Mouse (Mus musculus): ENCODE data around the gene Pcsk5.

Gene Pcsk5

DNA sequence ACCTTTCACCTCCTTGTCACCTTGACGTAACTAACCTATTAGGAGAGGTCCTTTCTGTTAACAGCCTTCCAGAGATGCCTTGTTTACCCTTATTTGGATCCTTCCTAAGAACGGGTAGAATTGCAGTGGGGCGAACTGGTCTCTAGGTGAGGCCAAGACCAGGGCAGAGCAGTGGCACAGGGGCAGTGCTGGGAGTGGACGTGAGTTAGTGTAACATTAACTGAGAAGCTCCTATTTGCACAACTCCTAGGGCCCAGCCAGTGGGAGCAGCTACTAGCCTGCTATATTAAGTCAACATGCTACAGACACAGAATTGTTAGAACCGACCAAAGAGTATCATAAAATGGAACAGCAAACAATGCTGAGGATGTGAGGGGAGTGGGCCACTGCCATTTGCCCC lies 30.8 kb downstream of the Pcsk5 start:
- no peak for DNase-seq (ENCODE audit: low spot score)

DNA sequence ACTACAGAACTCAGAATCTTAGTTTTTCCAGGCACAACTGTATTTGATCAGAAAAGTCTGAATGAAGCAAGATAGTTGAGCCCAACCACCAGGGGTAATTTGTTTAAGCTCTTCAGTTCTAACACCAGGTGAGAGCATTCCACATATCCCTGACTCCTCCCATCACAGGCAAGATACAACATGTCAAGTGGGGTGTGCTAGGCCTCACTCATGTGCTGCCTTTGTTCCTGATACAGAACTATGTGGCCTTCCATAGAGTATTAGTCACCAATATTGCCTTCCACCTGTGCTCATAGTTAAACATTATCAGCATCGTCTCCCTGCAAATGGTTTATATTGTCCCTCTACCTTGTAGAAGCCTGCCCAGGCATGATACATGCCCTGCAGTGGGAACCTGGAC lies 36.6 kb downstream of the Pcsk5 start:
- DNase-seq (ENCODE audit: low spot score) = no peak

DNA sequence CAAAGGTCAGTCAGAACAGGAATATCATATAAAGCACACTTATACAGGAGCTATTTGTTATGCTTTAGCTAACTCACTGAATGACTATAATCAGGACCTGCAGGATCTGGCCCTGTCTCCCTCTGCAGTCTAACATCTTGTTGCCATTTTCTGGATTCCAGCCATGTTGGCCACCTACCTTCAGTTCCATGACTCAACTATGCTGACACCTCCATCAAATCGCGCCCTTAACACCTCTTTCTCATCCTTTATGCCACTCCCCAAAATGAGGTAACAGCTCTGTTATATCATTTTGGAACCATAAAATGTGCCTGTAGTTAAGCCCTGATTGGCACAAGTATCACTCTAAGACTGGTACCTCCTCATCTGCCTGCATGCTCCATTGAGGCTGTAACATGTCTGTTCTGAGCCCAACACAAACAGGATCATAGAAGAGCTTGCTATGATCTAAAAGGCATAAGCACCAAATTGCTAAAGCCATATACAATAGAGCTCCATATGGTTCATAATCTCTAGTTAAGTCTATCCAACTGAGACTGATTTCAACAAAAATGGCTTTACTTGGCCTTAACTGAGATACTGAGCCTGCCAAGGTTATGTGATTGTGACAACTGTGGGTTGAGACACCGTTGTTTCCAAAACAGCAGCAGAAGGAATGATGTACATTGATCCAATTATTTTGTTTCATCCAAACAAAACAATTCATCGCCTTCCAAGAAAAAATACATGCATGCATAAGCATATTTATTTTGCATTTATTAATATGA lies 37.8 kb downstream of the Pcsk5 start:
- DNase-seq (ENCODE audit: low spot score) = no peak

GRCm38 (mm10) chr19:17793457-17793856 lies 44.0 kb downstream of the Pcsk5 start:
- DNase-seq (ENCODE audit: low spot score) = no peak

DNA sequence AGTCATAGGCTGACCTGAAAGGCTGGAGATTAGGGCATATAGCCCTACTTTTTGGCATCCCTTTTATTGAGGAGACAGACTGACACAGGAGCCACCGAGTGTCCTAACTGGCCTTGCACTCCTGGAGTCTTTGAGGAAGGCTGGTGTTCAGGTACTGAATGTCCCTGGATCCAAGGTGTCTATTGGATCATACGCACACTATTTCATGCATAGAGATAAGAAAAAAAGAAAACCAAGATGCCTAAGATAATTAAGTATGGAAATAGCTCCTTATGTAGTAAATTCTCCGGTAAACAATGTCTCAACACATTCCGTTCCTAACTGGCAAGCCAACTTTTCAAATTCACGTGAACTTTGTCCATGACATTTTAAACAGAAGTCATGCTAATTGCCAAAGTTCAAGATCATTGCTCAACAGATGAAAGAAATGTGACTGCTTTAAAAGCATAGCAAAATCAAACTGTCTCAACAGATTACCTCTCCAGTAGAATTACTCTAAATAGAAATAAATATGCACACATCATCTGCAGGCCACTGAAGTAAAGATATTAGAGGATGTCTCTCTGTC lies 45.9 kb downstream of the Pcsk5 start:
- DNase-seq (ENCODE audit: low spot score) = no peak

DNA sequence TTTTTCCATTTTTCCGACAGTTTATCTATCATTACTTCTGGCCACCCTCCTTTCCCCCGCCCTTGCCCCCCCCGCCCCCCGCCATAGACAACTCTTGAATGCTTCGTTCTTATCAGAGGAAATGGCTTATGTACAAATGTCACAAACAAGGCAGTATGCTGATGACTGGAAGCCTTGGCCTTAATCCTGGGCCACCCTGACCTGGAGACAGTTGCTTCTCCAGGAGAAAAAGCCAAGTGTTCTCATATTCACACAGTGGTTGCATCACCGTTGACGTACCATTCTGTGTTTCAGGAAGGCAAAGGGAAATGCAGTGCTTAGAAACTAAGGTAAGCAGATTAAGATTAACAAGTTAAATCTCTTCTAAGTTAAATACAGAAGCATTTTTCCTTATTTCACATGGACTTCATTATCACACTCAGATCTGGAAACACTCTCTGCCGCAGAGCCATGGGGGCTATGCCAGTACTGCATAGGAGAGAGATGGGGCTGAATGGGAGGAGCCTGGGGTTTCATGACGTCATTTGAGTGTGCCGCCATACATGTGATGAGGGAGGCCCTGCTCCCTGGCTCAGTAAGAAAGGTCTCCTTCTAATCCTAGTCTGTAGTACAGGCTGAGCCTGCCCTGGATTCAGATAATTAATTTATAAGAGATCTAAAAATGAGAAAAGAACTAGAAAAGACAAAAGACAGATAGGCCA lies 48.7 kb downstream of the Pcsk5 start:
- no peak for DNase-seq (ENCODE audit: low spot score)

DNA sequence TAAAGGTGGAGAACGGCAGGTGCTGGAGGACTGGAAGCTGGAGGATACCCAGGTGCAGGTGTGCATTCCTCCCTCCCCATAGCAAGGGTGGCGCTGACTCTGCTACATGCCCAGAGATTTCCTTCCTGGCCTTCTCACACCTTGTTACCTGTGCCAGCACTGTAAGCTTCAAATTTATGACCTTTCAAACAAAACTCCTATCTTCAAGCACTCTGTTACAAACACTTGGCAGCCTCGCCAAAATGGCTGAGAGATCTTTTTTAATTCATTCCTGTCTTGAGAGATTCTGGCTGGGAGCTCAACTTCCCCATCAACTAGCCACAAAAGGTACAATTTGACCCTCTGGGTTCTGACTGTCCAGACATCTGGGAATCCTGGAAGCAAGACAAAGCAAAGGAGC lies 50.7 kb downstream of the Pcsk5 start:
- DNase-seq (ENCODE audit: low spot score) = no peak

DNA sequence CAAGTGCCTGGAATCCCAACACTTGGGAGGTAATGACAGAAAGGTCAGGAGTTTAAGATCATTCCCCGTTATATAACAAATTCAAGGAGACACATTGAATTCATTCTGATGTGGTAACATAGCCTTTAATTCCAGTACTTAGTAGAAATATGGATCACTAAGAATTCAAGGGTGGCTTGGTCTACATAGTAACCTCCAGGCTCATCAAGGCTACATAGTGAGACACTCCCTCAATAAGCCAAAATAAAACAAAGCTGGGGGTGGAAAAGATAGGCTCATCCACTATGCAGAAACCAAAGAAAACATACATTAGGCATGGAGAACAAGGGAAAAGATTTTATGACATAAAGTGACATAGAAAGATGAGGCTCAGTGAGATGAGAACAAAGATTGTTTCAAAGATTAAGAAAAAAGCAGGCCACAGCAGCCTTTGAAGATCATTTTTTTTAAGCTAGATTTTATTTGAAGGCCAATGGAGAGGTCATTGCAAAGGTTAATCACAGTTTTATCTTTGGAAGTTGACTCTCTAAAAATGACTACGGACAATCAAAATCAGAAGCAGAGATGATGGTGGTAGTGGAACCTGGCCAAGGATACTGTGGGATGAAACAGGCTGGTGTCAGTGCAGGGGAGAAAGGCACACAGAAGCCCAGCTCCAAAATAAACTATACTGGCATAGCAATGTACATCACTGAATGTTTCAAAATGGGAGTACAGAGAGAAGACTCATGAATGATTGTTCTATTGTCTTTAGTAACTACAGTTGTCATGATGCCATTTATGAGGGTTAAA lies 52.8 kb downstream of the Pcsk5 start:
- DNase-seq (ENCODE audit: low spot score) = no peak

GRCm38 (mm10) chr19:17783231-17783630 lies 54.2 kb downstream of the Pcsk5 start:
- no peak for DNase-seq (ENCODE audit: low spot score)

DNA sequence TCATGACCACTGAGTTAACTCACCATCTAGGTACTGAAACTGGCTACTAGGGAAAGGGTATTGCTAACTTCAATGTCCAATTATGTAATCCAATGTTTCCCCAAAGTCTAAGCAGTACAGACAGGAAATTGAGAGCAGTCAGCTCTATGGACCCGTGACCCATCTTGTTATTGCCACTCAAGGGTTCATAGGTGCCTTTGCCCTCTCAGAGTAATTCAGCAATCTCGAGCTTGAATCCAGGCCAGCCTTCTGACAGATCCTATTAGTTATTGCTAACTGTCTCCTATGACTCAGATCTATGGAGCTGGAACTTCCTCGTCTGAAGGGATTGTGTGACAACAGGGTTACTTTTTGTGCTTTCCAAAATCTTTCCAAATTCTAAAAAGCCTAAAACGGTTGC lies 56.1 kb downstream of the Pcsk5 start:
- DNase-seq (ENCODE audit: low spot score) = no peak

DNA sequence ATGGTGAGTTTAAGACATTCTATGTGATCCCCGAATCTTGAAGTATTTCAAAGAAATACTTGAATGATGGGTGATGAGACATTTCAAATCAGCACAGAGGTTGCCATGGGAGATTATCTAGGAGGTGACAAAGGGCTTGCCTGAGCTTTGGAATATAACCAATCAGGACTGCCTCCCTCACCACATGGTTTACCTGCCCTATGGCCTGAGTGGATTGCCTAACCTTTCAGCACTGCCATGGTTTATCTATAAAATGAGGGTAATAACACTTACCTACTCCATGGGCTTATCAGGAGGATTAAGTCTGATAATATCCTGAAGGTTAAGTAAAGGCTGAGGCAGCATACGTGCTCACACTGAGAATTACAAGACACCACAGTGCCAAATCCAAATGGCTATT lies 61.5 kb downstream of the Pcsk5 start:
- no peak for DNase-seq (ENCODE audit: low spot score)

- DNase-seq (ENCODE audit: low spot score) = no peak
Measured at GRCm38 (mm10) chr19:17775097-17775496, 62.3 kb downstream of the Pcsk5 start.

- DNase-seq (ENCODE audit: low spot score) = no peak
Measured at GRCm38 (mm10) chr19:17774061-17774460, 63.4 kb downstream of the Pcsk5 start.

DNA sequence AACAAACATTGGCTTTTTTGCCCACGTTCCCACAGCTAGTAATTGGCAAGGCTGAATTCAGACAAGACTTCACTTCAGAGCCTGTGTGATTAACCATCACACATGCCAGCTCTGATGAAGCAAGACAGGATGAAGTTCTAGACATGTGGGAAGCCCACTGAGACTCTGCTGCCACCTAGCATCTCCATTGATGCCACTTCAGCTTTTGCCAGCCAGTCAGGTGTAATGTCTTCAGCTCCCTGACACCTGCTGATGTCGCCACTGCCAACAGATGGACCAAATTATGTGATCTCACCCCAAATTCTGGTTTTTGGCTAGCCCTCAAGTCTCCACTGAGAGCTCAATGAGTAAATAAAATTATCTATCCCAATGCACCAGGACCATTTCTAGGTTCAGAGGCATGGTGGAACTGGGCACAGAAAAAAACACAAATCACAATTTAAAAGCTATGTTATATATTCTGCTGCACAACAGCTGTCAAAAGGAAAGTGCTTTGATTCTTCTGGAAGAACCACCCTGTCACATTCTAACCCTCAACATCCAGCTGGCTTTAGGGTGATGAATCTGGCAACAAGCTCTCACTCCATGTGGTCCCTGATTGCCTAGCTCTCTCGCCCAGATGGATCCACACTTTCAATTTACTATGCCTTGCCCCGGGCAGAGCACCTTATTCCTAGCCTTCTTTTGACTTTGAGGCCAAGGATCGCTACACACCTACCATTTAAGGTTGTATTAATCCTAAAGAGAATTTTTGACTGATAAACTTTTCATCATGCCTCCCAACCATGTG lies 67.6 kb downstream of the Pcsk5 start:
- DNase-seq (ENCODE audit: low spot score) = peak; percentile 7

GRCm38 (mm10) chr19:17765001-17765400 lies 72.4 kb downstream of the Pcsk5 start:
- DNase-seq (ENCODE audit: low spot score) = no peak

- DNase-seq (ENCODE audit: low spot score) = no peak
Measured at GRCm38 (mm10) chr19:17762740-17763139, 74.7 kb downstream of the Pcsk5 start.

- DNase-seq (ENCODE audit: low spot score) = no peak
Measured at GRCm38 (mm10) chr19:17761678-17762077, 75.8 kb downstream of the Pcsk5 start.

DNA sequence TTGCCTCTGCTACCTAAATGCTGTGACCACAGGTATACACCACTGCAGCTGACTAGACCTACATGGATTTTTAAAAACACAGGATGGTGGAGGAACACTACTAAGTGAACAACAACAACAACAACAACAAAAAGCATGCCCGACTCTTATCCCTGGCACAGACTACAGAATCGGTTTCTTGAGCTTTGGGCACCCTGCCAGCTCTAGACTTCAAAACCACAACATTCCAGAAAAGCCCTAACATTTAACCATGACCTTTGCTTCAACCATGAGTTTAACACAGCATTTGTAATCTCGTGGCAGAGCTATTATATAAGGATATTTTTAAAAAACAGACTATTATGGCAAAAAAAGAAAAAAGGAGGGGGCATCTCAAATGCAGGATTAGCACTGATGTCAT lies 84.6 kb downstream of the Pcsk5 start:
- DNase-seq (ENCODE audit: low spot score) = no peak

- no peak for DNase-seq (ENCODE audit: low spot score)
Measured at GRCm38 (mm10) chr19:17748331-17748730, 89.1 kb downstream of the Pcsk5 start.

GRCm38 (mm10) chr19:17745380-17745779 lies 92.1 kb downstream of the Pcsk5 start:
- no peak for DNase-seq (ENCODE audit: low spot score)

GRCm38 (mm10) chr19:17744474-17745069 lies 92.9 kb downstream of the Pcsk5 start:
- DNase-seq (ENCODE audit: low spot score) = no peak
